In genomic region chr1:80826383-80826782, GRCm38 (mm10) we compare ENCODE assay signal across 21 mouse cellular contexts.
DNase-seq lines count a peak whose midpoint lies in the region; ATAC-seq lines count a peak whose summit lies in the region.
"Had no signal": no experiment of that assay in that cellular context is flagged by ENCODE, and none has a peak within 500 bp of the region (broad histone marks: within the 10 kb centered on the region; RNA-seq: fewer than 3 reads in every experiment).

No protein-coding gene starts in this region.

- no peak for DNase-seq in adrenal gland, adult (ENCODE audit: inconsistent age in 2 of 2, low spot score in 1 of 2)
- DNase-seq in spleen, postnatal 10 days (ENCODE audit: low spot score in 2 of 2): no peak
- no peak for DNase-seq in left cerebral cortex, adult 11 months (ENCODE audit: low spot score)
- DNase-seq in testis, postnatal 10 days (ENCODE audit: low spot score): no peak
- DNase-seq: adrenal gland, adult 2 months; adrenal gland, adult 8-10 months; adrenal gland, postnatal 10 days; adrenal gland, postnatal 14 days; adrenal gland, postnatal 25 days; adrenal gland, postnatal 36 days; B cell, adult 2 months; cerebellum, adult 11 months; cerebellum, adult 11-12 months; cerebellum, adult 18-20 months had no signal

- ATAC-seq in granulocyte monocyte progenitor cell, adult 5-6 weeks (replicated peaks; ENCODE audit: poor library complexity, severe bottlenecking): peak; percentile 62
- ATAC-seq in hematopoietic stem cell, adult 5-6 weeks (replicated peaks in 1 of 2; ENCODE audit: insufficient read depth in 1 of 2, low FRiP score in 2 of 2, low TSS enrichment in 1 of 2, low read depth in 1 of 2, poor library complexity in 2 of 2, severe bottlenecking in 2 of 2): 0 out of 4 replicates have a peak, but pooled peaks have one; percentile 27 to 39
- peak; percentile 64 for ATAC-seq in megakaryocyte, adult 5-6 weeks (ENCODE audit: poor library complexity, severe bottlenecking)
- ATAC-seq in megakaryocyte progenitor cell, adult 5-6 weeks (replicated peaks; ENCODE audit: poor library complexity): peak; percentile 49
- ATAC-seq: activated CD4-positive, CD25-positive, alpha-beta regulatory T cell, adult 4 months; CD4-positive, CD25-positive, alpha-beta regulatory T cell, adult 4 months; Patski had no signal
